Mouse (Mus musculus) gastrocnemius, postnatal 4 days (tissue): ENCODE measurements at regions not wholly inside any gene's neighbourhood (a gene's known extent, or its start where the extent isn't known, plus 50 kb on each side); places are given as distances from the start of the nearest gene placed in this dataset.

Experiments used
- DNase-seq, 2 experiments: peaks; one replicate each; pipeline ENCODE4 v3.0.0; 2021 to 2022; ENCODE audit warnings: low spot score in 2 of 2, mixed read lengths in 2 of 2

- DNase-seq, result peak; percentile 38 to 56
Observed at GRCm38 (mm10) chr13:73405720-73406629, 61.0 kb upstream of the Lpcat1 start.

- DNase-seq, result no peak
Observed at GRCm38 (mm10) chr13:73400921-73401320, 66.1 kb upstream of the Lpcat1 start.

GRCm38 (mm10) chr13:73397033-73397432, 68.7 kb upstream of the Ndufs6 start:
- DNase-seq, result no peak

GRCm38 (mm10) chr13:73395856-73396255, 67.5 kb upstream of the Ndufs6 start:
- no peak for DNase-seq

GRCm38 (mm10) chr13:73389051-73389450, 60.7 kb upstream of the Ndufs6 start:
- DNase-seq, result no peak

GRCm38 (mm10) chr13:73383585-73383984, 55.2 kb upstream of the Ndufs6 start:
- no peak for DNase-seq
